Comparison of ENCODE assay signal across 11 mouse cellular contexts in genomic region chr11:103355251-103355650, GRCm38 (mm10). TPM values are rescaled to one million over a fixed set of nuclear protein-coding genes. Genes with fewer than 3 reads are reported as not detected.
DNase-seq lines count a peak whose midpoint lies in the region; ATAC-seq lines count a peak whose summit lies in the region.
"Had no signal": no experiment of that assay in that cellular context is flagged by ENCODE, and none has a peak within 500 bp of the region (broad histone marks: within the 10 kb centered on the region; RNA-seq: fewer than 3 reads in every experiment).

No protein-coding gene starts in this region.

- peaks cover 65% of the 10 kb centered on the region for H3K27me3 ChIP-seq in midbrain, embryonic 10.5 days (ENCODE audit: low read depth, poor library complexity, severe bottlenecking)
- H3K27me3 ChIP-seq in midbrain, embryonic 15.5 days (replicated peaks): peaks cover 24% of the 10 kb centered on the region
- no peaks in the 10 kb centered on the region for H3K27me3 ChIP-seq in stomach, embryonic 15.5 days (replicated peaks)

- H3K9me3 ChIP-seq in midbrain, embryonic 10.5 days (replicated peaks): no peaks in the 10 kb centered on the region; the same call in 1 of the 2 replicates
- no peaks in the 10 kb centered on the region for H3K9me3 ChIP-seq in midbrain, embryonic 15.5 days
- H3K9me3 ChIP-seq in stomach, embryonic 15.5 days: no peaks in the 10 kb centered on the region

- no peak overlapping the region for H3K4me3 ChIP-seq in midbrain, embryonic 10.5 days
- no peak overlapping the region for H3K4me3 ChIP-seq in midbrain, embryonic 15.5 days
- H3K4me3 ChIP-seq in stomach, embryonic 15.5 days (replicated peaks): peak overlapping the region; percentile 17

- no peak for ATAC-seq in midbrain, embryonic 15.5 days (replicated peaks)
- ATAC-seq in stomach, embryonic 15.5 days (ENCODE audit: insufficient read depth, low FRiP score, low read depth): no peak
- no peak for ATAC-seq in monocyte, adult 5-6 weeks (replicated peaks; ENCODE audit: insufficient number of reproducible peaks, low FRiP score, low TSS enrichment, poor library complexity, severe bottlenecking)

- H3K4me2 ChIP-seq in midbrain, embryonic 15.5 days: no peak overlapping the region
- peak overlapping the region; percentile 38 for H3K4me2 ChIP-seq in stomach, embryonic 15.5 days

- H3K4me1 ChIP-seq in midbrain, embryonic 10.5 days: peaks cover 37% of the 10 kb centered on the region
- H3K4me1 ChIP-seq in midbrain, embryonic 15.5 days: peaks cover 14% of the 10 kb centered on the region
- H3K4me1 ChIP-seq in stomach, embryonic 15.5 days: peaks cover 15% of the 10 kb centered on the region

- intact Hi-C loops in gastrocnemius, postnatal 14 days (cut with DNase I; ENCODE audit: low total_unique reads): loop anchor here (10.0 kb wide), 1 partner anchor 110 kb away; no protein-coding TSS in a partner anchor

- H3K27ac ChIP-seq in midbrain, embryonic 10.5 days (replicated peaks): no peak overlapping the region
- no peak overlapping the region for H3K27ac ChIP-seq in midbrain, embryonic 15.5 days
- no peak overlapping the region for H3K27ac ChIP-seq in stomach, embryonic 15.5 days
- H3K27ac ChIP-seq: macrophage had no signal

- 27% methylated on average over 11 of the region's 11 CpGs for WGBS in midbrain, embryonic 10.5 days
- WGBS in midbrain, embryonic 15.5 days: 21% methylated on average over 11 of the region's 11 CpGs
- WGBS in stomach, embryonic 15.5 days: 25% methylated on average over 11 of the region's 11 CpGs

- H3K36me3 ChIP-seq in midbrain, embryonic 10.5 days: no peaks in the 10 kb centered on the region
- no peaks in the 10 kb centered on the region for H3K36me3 ChIP-seq in midbrain, embryonic 15.5 days (replicated peaks)
- no peaks in the 10 kb centered on the region for H3K36me3 ChIP-seq in stomach, embryonic 15.5 days

- H3K9ac ChIP-seq in midbrain, embryonic 15.5 days: no peak overlapping the region
- H3K9ac ChIP-seq in stomach, embryonic 15.5 days: no peak overlapping the region

- DNase-seq in embryo, embryonic 11 days: peak; percentile 26
- DNase-seq in embryo, embryonic 10 days (ENCODE audit: low spot score): no peak
- DNase-seq in midbrain, embryonic 10.5 days (ENCODE audit: low spot score): peak; percentile 25
- peak; percentile 90 for DNase-seq in kidney, adult 9 months
- DNase-seq in gastrocnemius, postnatal 14 days: no peak
- DNase-seq: cerebellum, adult 18-20 months; heart, postnatal 10 days had no signal

RNA-seq across cellular contexts. Expression of gene Arhgap27, which starts 8.2 kb away (rescaled TPM):
- 3.8 and 4.1 TPM in 2 replicates for polyA plus RNA-seq in midbrain, embryonic 10.5 days (2016; fragmentation: Nextera tagmentation; extraction: Ambion mirVana)
- 3.9 and 4.6 TPM in 2 replicates for polyA plus RNA-seq in midbrain, embryonic 15.5 days (2015; fragmentation: Nextera tagmentation; extraction: Ambion mirVana)
- polyA plus RNA-seq in stomach, embryonic 15.5 days (2015; fragmentation: Nextera tagmentation; extraction: Ambion mirVana): 21.2 and 21.5 TPM in 2 replicates
- 10 to 100 TPM in 1 of 2 experiments, 1 to 10 TPM in 1; 7.5 to 13.5 TPM for total RNA-seq in gastrocnemius, postnatal 14 days (2021)
- total RNA-seq in monocyte, adult 5-6 weeks (2017): 59.2 to 68.0 TPM (median 67.2 TPM) in 3 replicates

RNA-seq across cellular contexts. Expression of gene Plekhm1, which starts 57.2 kb away (rescaled TPM):
- 8.0 and 8.5 TPM in 2 replicates for polyA plus RNA-seq in midbrain, embryonic 10.5 days (2016; fragmentation: Nextera tagmentation; extraction: Ambion mirVana)
- polyA plus RNA-seq in midbrain, embryonic 15.5 days (2015; fragmentation: Nextera tagmentation; extraction: Ambion mirVana): 9.5 and 10.8 TPM in 2 replicates
- 5.9 and 6.2 TPM in 2 replicates for polyA plus RNA-seq in stomach, embryonic 15.5 days (2015; fragmentation: Nextera tagmentation; extraction: Ambion mirVana)
- total RNA-seq in gastrocnemius, postnatal 14 days (2021): 1 to 10 TPM; 7.9 to 9.3 TPM
- 8.9 to 19.9 TPM (median 12.6 TPM) in 3 replicates for total RNA-seq in monocyte, adult 5-6 weeks (2017)

Comparison
In these comparisons a context has a peak if more than half of its experiments do, and no peak if none do; other contexts are left out.
1. DNase-seq: peak in embryo, embryonic 11 days (single experiment), midbrain, embryonic 10.5 days (single experiment) and kidney, adult 9 months (single experiment); none in embryo, embryonic 10 days (single experiment) and gastrocnemius, postnatal 14 days (single experiment).